Mouse (Mus musculus) left cerebral cortex, postnatal 25 days (tissue): Measurements from ENCODE around the gene Arhgef7. TPM values are rescaled to one million over a fixed set of nuclear protein-coding genes. Genes with fewer than 3 reads are reported as not detected.

Experiments
- total RNA-seq, 2 experiments: library from RNA; stranded (reverse); gene quantifications; 2 replicates each; pipeline ENCODE4 v1.2.3; 2021

The Arhgef7 gene
- total RNA-seq, 2 experiments from 2014 or later: 137 to 142 TPM

Other genes with a start within 250 kb of the Arhgef7 start
- gene Rab20, start 249.0 kb upstream of the Arhgef7 start, total RNA-seq: under 1 TPM in 1 of 2 experiments, not detected in 1; 0.62 TPM
- 10 to 100 TPM; 51.0 to 55.9 TPM for gene Naxd, start 230.2 kb upstream of the Arhgef7 start, total RNA-seq
- 10 to 100 TPM; 19.2 to 19.6 TPM for gene Cars2, start 176.9 kb upstream of the Arhgef7 start, total RNA-seq
- gene Ing1, start 172.2 kb upstream of the Arhgef7 start, total RNA-seq: 10 to 100 TPM; 44.9 to 45.3 TPM
- gene Ankrd10, start 92.0 kb upstream of the Arhgef7 start, total RNA-seq: 10 to 100 TPM; 44.9 to 59.9 TPM
- gene 1700016D06Rik, start 26.7 kb upstream of the Arhgef7 start, total RNA-seq: not detected
- 1 to 10 TPM in 1 of 2 experiments, under 1 TPM in 1; 0.89 to 1.3 TPM for gene Tex29, start 112.8 kb downstream of the Arhgef7 start, total RNA-seq